Mouse (Mus musculus) forebrain, embryonic 16.5 days (tissue): ENCODE measurements at regions not wholly inside any gene's neighbourhood (a gene's known extent, or its start where the extent isn't known, plus 50 kb on each side); places are given as distances from the start of the nearest gene placed in this dataset.

Experiments used
- ATAC-seq: fragments of 200-750 bp; cut with Nextera tagmentation; 2 replicates; pipeline ENCODE4 v1.8.0; 2017; ENCODE audit warnings: mild to moderate bottlenecking, moderate library complexity
- H3K27ac ChIP-seq: fragments of 300-500 bp; sonication (generic); 2 replicates; pipeline ENCODE4 v1.5.1; 2014; ENCODE audit warnings: low read length, control low read depth
- H3K27me3 ChIP-seq: fragments of 300-500 bp; sonication (generic); replicated peaks from 2 replicates; pipeline ENCODE4 v1.6.1; 2014; ENCODE audit warnings: low read length; ENCODE audit not compliant: control insufficient read depth, insufficient read depth
- H3K36me3 ChIP-seq: fragments of 300-500 bp; sonication (generic); 2 replicates; pipeline ENCODE4 v1.6.1; 2014; ENCODE audit not compliant: control insufficient read depth, insufficient read depth
- H3K4me1 ChIP-seq: fragments of 300-500 bp; sonication (generic); replicated peaks from 2 replicates; pipeline ENCODE4 v1.6.1; 2014; ENCODE audit warnings: low read length; ENCODE audit not compliant: control insufficient read depth, insufficient read depth
- H3K4me2 ChIP-seq: fragments of 300-500 bp; sonication (generic); 2 replicates; pipeline ENCODE4 v1.6.1; 2014; ENCODE audit warnings: mild to moderate bottlenecking, low read length, control low read depth
- H3K4me3 ChIP-seq: fragments of 300-500 bp; sonication (generic); replicated peaks from 2 replicates; pipeline ENCODE4 v1.5.1; 2014; ENCODE audit warnings: mild to moderate bottlenecking, low read length, control low read depth
- H3K9ac ChIP-seq: fragments of 300-500 bp; sonication (generic); replicated peaks from 2 replicates; pipeline ENCODE4 v1.6.1; 2014; ENCODE audit warnings: low read depth, low read length, control low read depth
- H3K9me3 ChIP-seq: fragments of 300-500 bp; sonication (generic); 2 replicates; pipeline ENCODE4 v1.6.1; 2016; ENCODE audit warnings: low read length; ENCODE audit not compliant: control insufficient read depth
- WGBS: fragments of 180-500 bp; shearing (Covaris S2); extraction: QIAGEN DNeasy Blood & Tissue Kit; methylation state at CpG from one replicate; pipeline ENCODE4 v1.1.7; 2014; 5-methylcytosine and 5-hydroxymethylcytosine counted together

- H3K36me3 ChIP-seq, result no peaks in the 10 kb centered on the region
- H3K9me3 ChIP-seq, result no peaks in the 10 kb centered on the region
- no peaks in the 10 kb centered on the region for H3K27me3 ChIP-seq
- H3K27ac ChIP-seq, result no peak overlapping the region
- H3K4me1 ChIP-seq, result no peaks in the 10 kb centered on the region
- H3K4me2 ChIP-seq, result no peak overlapping the region
- no peak for ATAC-seq
- no peak overlapping the region for H3K4me3 ChIP-seq
- H3K9ac ChIP-seq, result no peak overlapping the region
Measured at GRCm38 (mm10) chr3:56724991-56725390, 541.5 kb upstream of the Nbea start.

DNA sequence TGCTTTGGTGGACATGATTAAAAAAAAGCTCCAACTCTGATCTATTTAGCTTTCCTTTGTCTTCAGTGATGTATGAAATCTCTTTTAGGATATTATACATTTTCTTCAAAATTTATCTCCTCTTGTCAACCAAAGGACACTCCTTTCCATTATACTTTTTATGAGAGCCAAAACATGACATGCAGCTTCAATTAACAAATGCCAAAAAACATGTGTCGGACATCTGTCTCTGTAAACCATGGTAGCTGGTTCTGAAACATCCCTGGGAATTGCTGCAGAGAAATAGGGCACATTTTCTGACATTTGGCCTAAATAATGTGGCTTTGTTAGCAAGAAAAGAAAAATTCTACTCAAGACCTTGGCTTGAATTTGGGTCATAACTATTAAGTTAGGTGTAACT lies 524.8 kb upstream of the Nbea start:
- Histone ChIP-seq H3K9me3 (no peaks in the 10 kb centered on the region), H3K27me3 (no peaks in the 10 kb centered on the region), H3K36me3 (no peaks in the 10 kb centered on the region), H3K4me3 (no peak overlapping the region), H3K27ac (peak overlapping the region; percentile 52; the same call in 1 of the 2 replicates), H3K4me2 (no peak overlapping the region), H3K9ac (no peak overlapping the region), H3K4me1 (no peaks in the 10 kb centered on the region)
- WGBS, result 89% methylated on average over 1 of the region's 1 CpGs
- no peak for ATAC-seq

GRCm38 (mm10) chr3:56707312-56707711 lies 523.8 kb upstream of the Nbea start:
- Histone ChIP-seq H3K36me3 (no peaks in the 10 kb centered on the region), H3K4me1 (no peaks in the 10 kb centered on the region), H3K27me3 (no peaks in the 10 kb centered on the region), H3K9ac (no peak overlapping the region), H3K4me2 (no peak overlapping the region), H3K27ac (no peak overlapping the region), H3K9me3 (no peaks in the 10 kb centered on the region), H3K4me3 (no peak overlapping the region)
- ATAC-seq, result no peak
- WGBS, result 69% methylated on average over 3 of the region's 3 CpGs

GRCm38 (mm10) chr3:56706038-56706437 lies 522.5 kb upstream of the Nbea start:
- H3K4me2 ChIP-seq, result no peak overlapping the region
- 72% methylated on average over 4 of the region's 4 CpGs for WGBS
- no peak overlapping the region for H3K4me3 ChIP-seq
- no peak overlapping the region for H3K9ac ChIP-seq
- ATAC-seq, result no peak
- H3K36me3 ChIP-seq, result no peaks in the 10 kb centered on the region
- H3K27me3 ChIP-seq, result no peaks in the 10 kb centered on the region
- H3K9me3 ChIP-seq, result no peaks in the 10 kb centered on the region
- H3K27ac ChIP-seq, result no peak overlapping the region
- H3K4me1 ChIP-seq, result no peaks in the 10 kb centered on the region

DNA sequence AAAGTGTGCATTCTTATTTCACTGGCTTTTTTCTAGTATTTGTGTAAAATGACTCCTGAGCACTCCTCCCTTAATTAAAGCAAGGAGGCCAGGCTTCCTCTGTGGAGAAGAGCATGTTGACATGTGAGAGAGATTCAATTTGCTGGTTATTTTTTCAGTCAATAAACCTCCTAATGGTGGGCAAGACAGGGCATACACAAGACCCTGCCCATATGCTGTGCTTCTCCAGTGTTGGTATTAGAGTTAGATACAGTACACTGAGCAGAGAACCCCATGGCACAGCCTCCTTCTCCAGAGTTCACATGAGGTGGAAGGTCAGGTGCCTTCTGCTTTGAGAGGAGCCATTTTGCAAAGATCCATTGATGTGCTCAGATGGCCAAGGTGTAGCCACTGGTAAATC lies 515.4 kb upstream of the Nbea start:
- ATAC-seq, result 0 out of 2 replicates have a peak, but pooled peaks have one; percentile 18
- peak overlapping the region; percentile 56 for H3K27ac ChIP-seq
- no peaks in the 10 kb centered on the region for H3K36me3 ChIP-seq
- no peak overlapping the region for H3K9ac ChIP-seq
- peaks cover 13% of the 10 kb centered on the region for H3K4me1 ChIP-seq
- H3K4me3 ChIP-seq, result no peak overlapping the region
- no peak overlapping the region for H3K4me2 ChIP-seq
- no peaks in the 10 kb centered on the region for H3K9me3 ChIP-seq
- no peaks in the 10 kb centered on the region for H3K27me3 ChIP-seq

DNA sequence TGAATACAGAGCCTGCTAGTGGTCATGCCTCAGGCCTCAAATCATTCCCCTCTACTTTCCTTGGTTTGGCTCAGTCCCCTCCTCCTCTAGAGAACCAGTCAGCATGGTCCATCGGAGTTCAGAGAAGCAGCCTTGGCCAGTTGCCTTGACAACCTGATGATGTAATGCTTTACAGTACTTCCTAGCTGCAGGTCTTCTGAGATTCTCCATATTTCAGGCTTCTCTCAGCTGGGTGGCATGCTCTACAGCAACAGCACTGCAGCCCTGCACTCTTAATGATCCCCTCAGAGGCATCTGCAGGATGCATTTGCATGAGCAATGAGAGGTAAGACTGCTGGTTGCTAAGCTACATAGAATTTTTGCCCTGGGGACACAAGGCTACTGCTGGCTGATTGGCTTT lies 514.7 kb upstream of the Nbea start:
- Histone ChIP-seq H3K9ac (no peak overlapping the region), H3K27me3 (no peaks in the 10 kb centered on the region), H3K4me1 (peaks cover 13% of the 10 kb centered on the region), H3K4me3 (no peak overlapping the region), H3K9me3 (no peaks in the 10 kb centered on the region), H3K27ac (peak overlapping the region; percentile 60), H3K36me3 (no peaks in the 10 kb centered on the region), H3K4me2 (no peak overlapping the region)
- WGBS, result 5% methylated on average over 1 of the region's 1 CpGs
- ATAC-seq, result peak; percentile 93

DNA sequence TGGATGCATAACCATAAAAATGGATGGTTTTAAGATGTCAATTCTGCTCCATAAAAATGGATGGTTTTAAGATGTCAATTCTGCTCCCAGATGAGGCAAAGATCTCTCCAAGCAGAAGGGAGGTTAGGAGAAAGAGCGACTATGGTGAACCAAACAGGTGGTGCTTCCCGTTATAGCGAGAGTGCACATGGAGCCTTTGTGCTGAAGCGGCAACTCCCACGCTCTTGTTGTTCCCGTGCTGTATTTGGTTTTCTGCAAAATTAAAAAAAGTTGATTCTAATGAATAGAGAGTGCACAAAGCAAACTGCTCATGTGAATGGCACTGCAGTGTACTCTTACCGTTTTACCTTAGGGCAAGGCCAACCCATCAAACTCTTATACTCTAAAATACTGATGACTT lies 497.5 kb upstream of the Nbea start:
- no peaks in the 10 kb centered on the region for H3K36me3 ChIP-seq
- WGBS, result 92% methylated on average over 7 of the region's 7 CpGs
- no peak for ATAC-seq

DNA sequence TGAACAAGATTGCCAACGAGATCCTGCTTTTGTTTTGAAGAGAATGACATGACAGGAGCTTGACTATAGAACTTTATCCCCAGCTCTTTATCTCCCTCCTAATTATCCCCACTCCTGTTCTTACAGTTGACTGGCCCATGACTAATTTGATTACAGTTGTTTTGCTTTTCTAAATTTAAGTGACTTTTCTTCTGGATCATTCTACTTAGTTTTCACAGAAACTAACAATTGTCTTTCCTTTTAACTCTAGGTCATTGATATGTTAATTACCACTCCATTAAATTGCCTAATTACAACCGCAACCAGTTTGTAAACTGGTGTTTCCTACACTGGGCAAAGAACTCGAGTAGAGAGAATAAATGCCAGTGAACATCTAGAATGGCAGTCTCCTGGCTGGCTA lies 485.3 kb upstream of the Nbea start:
- H3K9me3 ChIP-seq, result no peaks in the 10 kb centered on the region
- no peaks in the 10 kb centered on the region for H3K36me3 ChIP-seq
- 2% methylated on average over 3 of the region's 3 CpGs for WGBS
- peak; percentile 87 for ATAC-seq
- no peaks in the 10 kb centered on the region for H3K4me1 ChIP-seq
- no peak overlapping the region for H3K9ac ChIP-seq
- H3K27ac ChIP-seq, result no peak overlapping the region
- H3K4me3 ChIP-seq, result no peak overlapping the region
- peaks cover 31% of the 10 kb centered on the region for H3K27me3 ChIP-seq
- H3K4me2 ChIP-seq, result no peak overlapping the region

More for the DNA sequence above, 497.5 kb upstream of the Nbea start:
- no peak overlapping the region for H3K4me2 ChIP-seq
- H3K27ac ChIP-seq, result no peak overlapping the region
- no peaks in the 10 kb centered on the region for H3K4me1 ChIP-seq
- H3K9ac ChIP-seq, result no peak overlapping the region
- no peak overlapping the region for H3K4me3 ChIP-seq
- H3K9me3 ChIP-seq, result no peaks in the 10 kb centered on the region
- no peaks in the 10 kb centered on the region for H3K27me3 ChIP-seq

DNA sequence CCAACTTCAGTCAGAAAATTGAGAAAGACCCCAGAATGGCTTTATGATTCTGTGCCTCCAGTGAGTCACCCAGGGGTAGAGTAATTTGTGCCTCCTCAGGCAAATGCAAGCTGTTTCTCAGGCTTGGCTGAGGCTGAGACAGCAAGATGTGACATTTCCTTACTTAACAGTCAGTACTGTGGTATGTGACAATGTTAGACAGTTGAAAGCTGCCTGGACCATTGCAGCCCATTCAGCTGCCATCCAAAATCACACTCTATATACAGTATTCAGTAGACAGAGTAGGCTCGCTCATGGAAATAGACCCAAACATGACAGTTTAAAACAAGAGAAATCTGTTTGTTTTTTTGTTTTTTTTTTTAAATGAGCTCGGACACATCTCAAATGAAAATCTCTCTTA lies 477.1 kb upstream of the Nbea start:
- ATAC-seq, result no peak
- H3K9me3 ChIP-seq, result no peaks in the 10 kb centered on the region
- no peaks in the 10 kb centered on the region for H3K36me3 ChIP-seq
- H3K4me1 ChIP-seq, result no peaks in the 10 kb centered on the region
- H3K27ac ChIP-seq, result no peak overlapping the region
- peaks cover 12% of the 10 kb centered on the region for H3K27me3 ChIP-seq
- no peak overlapping the region for H3K9ac ChIP-seq
- 84% methylated on average over 2 of the region's 2 CpGs for WGBS
- H3K4me2 ChIP-seq, result no peak overlapping the region
- H3K4me3 ChIP-seq, result no peak overlapping the region

DNA sequence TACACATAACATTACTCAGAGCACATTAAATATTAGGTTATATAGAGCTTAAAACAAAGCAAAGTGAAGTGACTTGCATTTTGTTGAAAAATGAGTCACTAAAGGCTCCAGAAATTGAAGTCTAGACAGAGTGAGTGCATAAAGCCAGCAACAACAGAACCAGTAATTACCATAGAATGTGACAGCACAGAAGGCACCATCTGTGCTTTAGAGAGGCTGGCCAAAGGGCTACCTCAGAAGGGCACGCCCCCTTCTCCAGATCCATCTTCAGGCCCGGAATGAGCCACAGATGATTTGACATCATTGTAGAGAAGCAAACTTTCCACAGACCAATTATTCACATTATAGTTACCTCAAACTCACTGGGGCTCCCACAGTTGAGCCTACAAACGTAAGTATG lies 463.8 kb upstream of the Nbea start:
- H3K4me2 ChIP-seq, result no peak overlapping the region
- H3K27ac ChIP-seq, result no peak overlapping the region
- H3K4me1 ChIP-seq, result no peaks in the 10 kb centered on the region
- no peaks in the 10 kb centered on the region for H3K9me3 ChIP-seq
- H3K36me3 ChIP-seq, result no peaks in the 10 kb centered on the region
- no peak overlapping the region for H3K9ac ChIP-seq
- WGBS, result 72% methylated on average over 3 of the region's 3 CpGs
- H3K27me3 ChIP-seq, result no peaks in the 10 kb centered on the region
- no peak overlapping the region for H3K4me3 ChIP-seq
- ATAC-seq, result no peak
